Mouse (Mus musculus): ENCODE measurements around the gene H2al2a. TPM values are rescaled to one million over a fixed set of nuclear protein-coding genes. Genes with fewer than 3 reads are reported as not detected.
A peak's percentile ranks its signal among the peaks of the same experiment; 100 is the strongest.

The H2al2a gene
- total RNA-seq, 2 experiments from 2014 or later = not detected

- Histone ChIP-seq H3K27ac (peak overlapping the region; percentile 16; the same call in 1 of the 2 replicates), H3K4me3 (no peak overlapping the region)
- no peak for DNase-seq (ENCODE audit: low spot score in 2 of 2)
- TF ChIP-seq CTCF (conservative IDR thresholded peaks at IDR 0.05) = no peak
These were observed 36.7 kb upstream of the H2al2a start for GRCm38 (mm10) chr2:18033166-18034108.

GRCm38 (mm10) chr2:18032538-18032895, 35.8 kb upstream of the H2al2a start:
- peak overlapping the region; percentile 98; the same call in 1 of the 2 replicates for H3K27ac ChIP-seq
- no peak for TF ChIP-seq CTCF (conservative IDR thresholded peaks at IDR 0.05)
- H3K4me3 ChIP-seq = no peak overlapping the region
- no peak for DNase-seq (ENCODE audit: low spot score in 2 of 2)

GRCm38 (mm10) chr2:18031831-18032537, 35.2 kb upstream of the H2al2a start:
- Histone ChIP-seq H3K4me3 (peak overlapping the region; percentile 55), H3K27ac (peak overlapping the region; percentile 98)
- DNase-seq (ENCODE audit: low spot score in 2 of 2) = no peak
- TF ChIP-seq CTCF (conservative IDR thresholded peaks at IDR 0.05) = no peak

- Histone ChIP-seq H3K27ac (peak overlapping the region; percentile 98), H3K4me3 (peak overlapping the region; percentile 55)
- no peak for DNase-seq (ENCODE audit: low spot score in 2 of 2)
- no peak for TF ChIP-seq CTCF (conservative IDR thresholded peaks at IDR 0.05)
These were observed 34.6 kb upstream of the H2al2a start for GRCm38 (mm10) chr2:18031271-18031821.

GRCm38 (mm10) chr2:18030581-18030980, 33.8 kb upstream of the H2al2a start:
- Histone ChIP-seq H3K27ac (peak overlapping the region; percentile 98), H3K4me3 (no peak overlapping the region; the same call in 1 of the 2 replicates)
- no peak for DNase-seq (ENCODE audit: low spot score in 2 of 2)
- no peak for TF ChIP-seq CTCF (conservative IDR thresholded peaks at IDR 0.05)

GRCm38 (mm10) chr2:18029656-18030055, 32.9 kb upstream of the H2al2a start:
- no peak overlapping the region for H3K4me3 ChIP-seq
- H3K27ac ChIP-seq = peak overlapping the region; percentile 98
- DNase-seq (ENCODE audit: low spot score in 2 of 2) = no peak
- TF ChIP-seq CTCF (conservative IDR thresholded peaks at IDR 0.05) = no peak

GRCm38 (mm10) chr2:18028140-18029021, 31.6 kb upstream of the H2al2a start:
- DNase-seq (ENCODE audit: low spot score in 2 of 2) = peak; percentile 77 to 85
- Histone ChIP-seq H3K4me3 (peak overlapping the region; percentile 73), H3K27ac (peak overlapping the region; percentile 98)
- TF ChIP-seq CTCF (conservative IDR thresholded peaks at IDR 0.05) = no peak

- H3K27ac ChIP-seq = peak overlapping the region; percentile 98
- TF ChIP-seq CTCF (conservative IDR thresholded peaks at IDR 0.05) = peak; percentile 99
- DNase-seq (ENCODE audit: low spot score in 2 of 2) = peak; percentile 92 to 96
- H3K4me3 ChIP-seq = peak overlapping the region; percentile 73
These were observed 30.8 kb upstream of the H2al2a start for GRCm38 (mm10) chr2:18027448-18028139.

- DNase-seq (ENCODE audit: low spot score in 2 of 2) = no peak
- Histone ChIP-seq H3K4me3 (peak overlapping the region; percentile 73), H3K27ac (peak overlapping the region; percentile 59)
- peak; percentile 47 for TF ChIP-seq CTCF (conservative IDR thresholded peaks at IDR 0.05)
These were observed 29.6 kb upstream of the H2al2a start for GRCm38 (mm10) chr2:18026116-18026947.

- no peak for TF ChIP-seq CTCF (conservative IDR thresholded peaks at IDR 0.05)
- H3K4me3 ChIP-seq = peak overlapping the region; percentile 73
- peak overlapping the region; percentile 59 for H3K27ac ChIP-seq
- DNase-seq (ENCODE audit: low spot score in 2 of 2) = no peak
These were observed 29.0 kb upstream of the H2al2a start for GRCm38 (mm10) chr2:18025781-18026115.

GRCm38 (mm10) chr2:18025116-18025515, 28.4 kb upstream of the H2al2a start:
- no peak overlapping the region for H3K27ac ChIP-seq
- TF ChIP-seq CTCF (conservative IDR thresholded peaks at IDR 0.05) = no peak
- DNase-seq (ENCODE audit: low spot score in 2 of 2) = no peak
- no peak overlapping the region for H3K4me3 ChIP-seq

Data from layer of hippocampus, adult 2 months (tissue).